Mouse (Mus musculus): Measurements from ENCODE around the gene Fut1.

Gene Fut1

DNA sequence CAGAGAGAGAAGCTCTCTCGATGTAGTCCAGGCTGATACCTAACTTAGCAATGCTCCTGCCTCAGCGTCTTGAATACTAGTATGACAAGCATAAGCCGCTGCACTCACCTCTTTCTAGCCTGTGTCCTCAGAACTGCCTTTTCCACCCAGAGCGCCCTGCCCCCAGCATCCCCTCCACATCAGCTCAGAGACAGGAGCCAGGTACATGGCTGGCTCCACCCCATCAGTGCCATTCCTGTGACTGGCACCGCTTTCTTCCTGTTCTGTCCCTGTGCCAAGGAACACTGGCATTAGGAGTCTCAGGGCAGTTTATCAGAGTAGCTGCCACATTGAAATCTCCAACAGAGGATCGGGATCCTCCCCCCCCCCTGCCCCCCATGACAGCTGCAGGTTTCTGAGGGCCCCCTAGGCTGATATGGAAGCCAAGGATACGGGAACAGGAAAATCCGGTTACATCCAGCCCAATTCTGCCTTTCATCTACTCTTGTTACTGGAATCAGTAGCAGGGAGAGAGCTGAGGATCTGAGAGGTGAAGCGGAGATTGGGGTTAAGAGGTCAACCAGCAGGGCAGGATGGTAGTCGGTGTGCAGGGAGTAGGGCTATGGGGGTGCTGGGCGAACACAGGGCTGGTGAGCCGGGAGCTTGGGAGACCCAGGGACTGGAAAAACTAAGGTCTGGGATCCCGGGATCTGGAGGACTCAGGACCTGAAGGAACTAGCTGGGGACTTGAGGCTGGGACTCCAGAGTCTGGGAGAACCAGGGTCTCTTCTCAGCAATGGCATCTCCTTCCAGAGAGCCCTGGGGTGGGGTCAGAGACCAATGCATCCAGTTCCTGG lies 48.4 kb downstream of the Fut1 start:
- ChIA-PET POLR2A (interaction anchor here (0.6 to 5.0 kb wide), 42 partner anchors 9 to 218 kb away, joined by 3 to 34 read pairs (median 4); partner anchors contain the start of genes Ntn5 (in 2 of the 4), Sphk2 (in 2 of the 4), Fam83e (in 1 of the 4) and Ftl1 (in 1 of the 4)), CTCF (interaction anchor here (0.5 to 3.2 kb wide), 15 partner anchors 12 to 1994 kb away, joined by 3 to 20 read pairs (median 3); partner anchors contain the start of gene Ntn5 (in 2 of the 4))

DNA sequence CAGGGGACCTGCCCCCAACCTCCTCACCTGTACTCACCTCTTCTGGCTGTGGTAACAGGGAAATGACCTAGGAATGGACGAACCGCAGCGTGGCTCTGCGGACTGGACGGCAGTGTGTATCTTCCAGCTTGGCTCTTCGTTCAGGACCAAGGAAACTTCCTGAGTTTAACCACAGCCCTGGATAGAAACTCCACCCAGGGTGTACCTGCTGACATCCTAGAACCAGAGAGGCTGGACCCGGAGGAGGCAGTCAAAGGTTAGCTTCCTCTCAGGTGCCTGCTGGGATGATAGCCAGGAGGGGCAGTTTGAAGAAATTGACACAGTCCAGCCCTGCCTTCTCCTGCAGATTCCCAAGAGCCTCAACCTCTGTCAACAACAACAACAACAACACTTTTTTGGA lies 49.1 kb downstream of the Fut1 start, which contains the start of gene Fut2:
Gene Fut2 (minus strand): TSS at position 234 of the 400 bp plus-strand sequence.
- POLR2A ChIA-PET = interaction anchor here (0.6 to 5.0 kb wide), 27 partner anchors 8 to 206 kb away, joined by 3 to 34 read pairs (median 5); partner anchors contain the start of genes Ntn5 (in 2 of the 4), Sphk2 (in 2 of the 4), Ftl1 (in 1 of the 4) and Sec1 (in 1 of the 4)
- CTCF ChIA-PET = interaction anchor here in 2 of 4 experiments (0.6 to 3.2 kb wide), 9 partner anchors 11 to 1995 kb away, joined by 3 to 20 read pairs (median 3); partner anchors contain the start of gene Ntn5 (in 1 of the 2)

DNA sequence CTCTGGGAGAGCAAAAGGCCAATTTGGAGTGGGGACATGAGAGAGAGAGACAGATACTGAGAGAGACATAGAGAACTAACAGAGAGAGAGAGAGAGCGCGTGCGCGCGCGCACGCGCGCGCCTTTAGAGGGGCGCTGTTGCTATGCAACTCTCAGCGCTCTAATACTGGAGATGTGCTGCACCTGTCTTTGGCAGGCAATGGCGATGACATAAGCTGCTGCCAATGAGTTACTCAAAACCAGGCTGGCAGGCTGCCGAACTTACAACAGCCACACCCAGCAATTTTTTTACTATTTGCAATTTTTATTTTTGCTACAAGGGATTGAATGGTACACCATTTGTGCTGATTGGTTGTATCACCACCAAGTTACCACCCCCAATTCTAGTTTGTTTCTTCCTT lies 50.7 kb downstream of the Fut1 start:
- ChIA-PET CTCF (interaction anchor here in 2 of 4 experiments (1.1 to 2.2 kb wide), 4 partner anchors 17 to 219 kb away, joined by 3 to 6 read pairs (median 4); partner anchors contain the start of gene Fut1 (in 1 of the 2)), POLR2A (interaction anchor here in 2 of 4 experiments (0.7 to 3.0 kb wide), 5 partner anchors 15 to 124 kb away, joined by 3 to 10 read pairs (median 4); partner anchors contain the start of gene Sphk2 (in 1 of the 2))

DNA sequence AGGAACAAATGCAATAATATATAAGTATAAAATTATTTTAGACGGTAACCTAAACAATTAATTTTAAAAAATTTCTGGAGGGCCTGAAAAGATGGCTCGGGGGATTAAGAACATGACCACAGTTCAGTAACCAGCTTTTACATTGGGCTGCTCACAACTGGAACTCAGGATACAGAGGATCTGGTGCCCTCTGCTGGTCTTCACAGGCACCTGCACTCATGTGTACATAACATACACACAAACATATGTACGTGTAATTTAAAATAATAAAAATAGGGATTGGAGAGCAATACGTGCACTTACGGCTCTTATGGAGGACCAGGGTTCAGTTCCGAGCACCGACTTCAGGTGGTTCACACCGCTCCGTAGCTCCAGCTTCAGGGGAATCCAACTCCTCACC lies 51.8 kb downstream of the Fut1 start:
- ChIA-PET POLR2A (interaction anchor here in 3 of 4 experiments (0.5 to 2.2 kb wide), 12 partner anchors 13 to 699 kb away, joined by 3 to 13 read pairs (median 4); partner anchors contain the start of genes Ntn5 (in 1 of the 3) and Snrnp70 (in 1 of the 3)), CTCF (interaction anchor here (0.6 to 3.6 kb wide), 38 partner anchors 9 to 902 kb away, joined by 3 to 21 read pairs (median 4); partner anchors contain the start of genes Ntn5 (in 2 of the 4) and Fut1 (in 1 of the 4))

All from embryonic stem cell, embryonic (primary cell).